Comparison of ENCODE assay signal across 32 mouse cellular contexts in genomic region chr9:94589672-94590071, GRCm38 (mm10). TPM values are rescaled to one million over a fixed set of nuclear protein-coding genes. Genes with fewer than 3 reads are reported as not detected.
DNase-seq lines count a peak whose midpoint lies in the region; ATAC-seq and TF ChIP-seq lines count a peak whose summit lies in the region.
"Had no signal": no experiment of that assay in that cellular context is flagged by ENCODE, and none has a peak within 500 bp of the region (broad histone marks: within the 10 kb centered on the region; RNA-seq: fewer than 3 reads in every experiment).

No protein-coding gene starts in this region.

- H3K4me2 ChIP-seq in myocyte (ENCODE audit: low read depth), result no peak overlapping the region
- H3K4me2 ChIP-seq: embryonic facial prominence, embryonic 13.5 days; heart, embryonic 13.5 days; hindbrain, embryonic 13.5 days; intestine, embryonic 15.5 days had no signal

- ATAC-seq in hematopoietic stem cell, adult 5-6 weeks (replicated peaks in 1 of 2; ENCODE audit: insufficient read depth in 1 of 2, low FRiP score in 2 of 2, low TSS enrichment in 1 of 2, low read depth in 1 of 2, poor library complexity in 2 of 2, severe bottlenecking in 2 of 2), result peak; percentile 68 to 83; a peak in 3 of 4 replicates
- ATAC-seq in erythroid progenitor cell, adult 5-6 weeks (replicated peaks; ENCODE audit: low FRiP score, poor library complexity, severe bottlenecking), result no peak
- ATAC-seq: activated CD4-positive, CD25-positive, alpha-beta regulatory T cell, adult 4 months; forebrain, embryonic 14.5 days; forebrain, postnatal 0 days; hindbrain, embryonic 16.5 days; intestine, embryonic 15.5 days had no signal

- H3K27ac ChIP-seq in layer of hippocampus, adult 2 months, result no peak overlapping the region
- H3K27ac ChIP-seq: embryonic facial prominence, embryonic 10.5 days; embryonic facial prominence, embryonic 13.5 days; forebrain, embryonic 10.5 days; heart, adult 2 months; heart, embryonic 10.5 days; heart, embryonic 13.5 days; hindbrain, embryonic 10.5 days; hindbrain, embryonic 13.5 days; intestine, embryonic 15.5 days had no signal

- H3K79me2 ChIP-seq in myocyte (ENCODE audit: control insufficient read depth, insufficient read depth), result no peaks in the 10 kb centered on the region

- no peak overlapping the region for H3K4me3 ChIP-seq in myocyte
- H3K4me3 ChIP-seq in layer of hippocampus, adult 2 months, result no peak overlapping the region
- H3K4me3 ChIP-seq: embryonic facial prominence, embryonic 10.5 days; embryonic facial prominence, embryonic 13.5 days; erythroblast, embryonic 14.5 days; forebrain, embryonic 10.5 days; heart, adult 2 months; heart, embryonic 10.5 days; heart, embryonic 13.5 days; hindbrain, embryonic 10.5 days; hindbrain, embryonic 13.5 days; intestine, embryonic 15.5 days had no signal

- H3K27me3 ChIP-seq in myocyte (ENCODE audit: control insufficient read depth, insufficient read depth, insufficient read length), result no peaks in the 10 kb centered on the region
- H3K27me3 ChIP-seq: CH12.LX; embryonic facial prominence, embryonic 13.5 days; heart, embryonic 13.5 days; hindbrain, embryonic 13.5 days; intestine, embryonic 15.5 days had no signal

- DNase-seq in A20 (ENCODE audit: low read depth, low spot score) (peak; percentile 21), MEL-GATA-1-ER (ENCODE audit: extremely low read depth, low read depth) (peak; percentile 15)
- DNase-seq in spleen, postnatal 14 days (ENCODE audit: low spot score in 2 of 2), result no peak
- DNase-seq in layer of hippocampus, adult 2 months (ENCODE audit: low spot score in 2 of 2), result no peak
- no peak for DNase-seq in cerebellum, adult 9-11 months
- DNase-seq: adrenal gland, adult 8-10 months; adrenal gland, postnatal 25 days; B cell, adult 2 months; cerebellum, adult 18-20 months; cerebellum, adult 9-10 months; cerebellum, postnatal 25 days; embryo, embryonic 11 days; forebrain, postnatal 0 days; gastrocnemius, postnatal 25 days; heart, adult 2 months had no signal

- H3ac ChIP-seq in myocyte (ENCODE audit: control insufficient read depth, insufficient read length), result no peak overlapping the region

- no peak for TF ChIP-seq POLR2A in myocyte (IDR thresholded peaks at IDR 0.05; ENCODE audit: insufficient read length, low read depth)

- no peaks in the 10 kb centered on the region for H3K36me3 ChIP-seq in myocyte (ENCODE audit: control insufficient read depth, insufficient read depth)
- H3K36me3 ChIP-seq: embryonic facial prominence, embryonic 10.5 days; embryonic facial prominence, embryonic 13.5 days; forebrain, embryonic 10.5 days; G1E; heart, embryonic 10.5 days; heart, embryonic 13.5 days; hindbrain, embryonic 10.5 days; hindbrain, embryonic 13.5 days; intestine, embryonic 15.5 days had no signal

- no peak for TF ChIP-seq CTCF in layer of hippocampus, adult 2 months (conservative IDR thresholded peaks at IDR 0.05)

TF ChIP-seq in myocyte, 11 proteins besides CTCF, POLR2A, EP300 and RAD21:
- TF ChIP-seq MYOG (IDR thresholded peaks at IDR 0.05; ENCODE audit: control insufficient read depth in 1 of 3, insufficient read depth in 1 of 3, insufficient read length in 2 of 3, low read depth in 2 of 3), result no peak
- peak in 2 of 3 experiments; percentile 44 to 63 for TF ChIP-seq MYOD1 (IDR thresholded peaks at IDR 0.05; ENCODE audit: control insufficient read depth in 1 of 3, insufficient read length in 2 of 3, low read depth in 2 of 3)
- no peak for TF ChIP-seq MAX (IDR thresholded peaks at IDR 0.05; ENCODE audit: low read depth)
- no peak for TF ChIP-seq TCF12 (IDR thresholded peaks at IDR 0.05; ENCODE audit: insufficient read depth, poor library complexity, severe bottlenecking)
- TF ChIP-seq REST (IDR thresholded peaks at IDR 0.05; ENCODE audit: insufficient read depth, insufficient read length), result no peak
- TF ChIP-seq SRF (IDR thresholded peaks at IDR 0.05; ENCODE audit: control insufficient read depth, insufficient read length, low read depth), result no peak
- TF ChIP-seq TCF3 (IDR thresholded peaks at IDR 0.05; ENCODE audit: insufficient read length, low read depth), result no peak

RNA-seq across cellular contexts. Expression of gene 1190002N15Rik, which starts 51.8 kb away (rescaled TPM):
- total RNA-seq in hematopoietic stem cell, adult 5-6 weeks (2017), result 22.2 and 31.9 TPM in 2 replicates
- 21.0 TPM for polyA plus RNA-seq in myocyte (2012; fragmentation: generic; extraction: Trizol)
- 10 to 100 TPM; 18.2 to 18.8 TPM for total RNA-seq in layer of hippocampus, adult 2 months (2021)
- total RNA-seq in erythroid progenitor cell, adult 5-6 weeks (2015; ENCODE audit: low replicate concordance), result 15.9 and 16.8 TPM in 2 replicates
- total RNA-seq in erythroid progenitor cell, adult 5-6 weeks (2017; ENCODE audit: low replicate concordance), result 15.0 and 16.0 TPM in 2 replicates
- total RNA-seq: CH12.LX had no signal

Comparison
In these comparisons a context has a peak if more than half of its experiments do, and no peak if none do; other contexts are left out.
1. DNase-seq: peak in A20 (single experiment) and MEL-GATA-1-ER (single experiment); none in spleen, postnatal 14 days (0 of 2), layer of hippocampus, adult 2 months (0 of 2) and cerebellum, adult 9-11 months (single experiment).